Mouse (Mus musculus): ENCODE results near the gene Luc7l. TPM values are rescaled to one million over a fixed set of nuclear protein-coding genes. Genes with fewer than 3 reads are reported as not detected.
"Not testable (repeated sequence)": the region's sequence is repeated elsewhere in the genome, so short reads cannot be mapped to it uniquely, and the experiment has no call there.

The Luc7l gene
- polyA plus RNA-seq, 2 experiments = 101 to 126 TPM

DNA sequence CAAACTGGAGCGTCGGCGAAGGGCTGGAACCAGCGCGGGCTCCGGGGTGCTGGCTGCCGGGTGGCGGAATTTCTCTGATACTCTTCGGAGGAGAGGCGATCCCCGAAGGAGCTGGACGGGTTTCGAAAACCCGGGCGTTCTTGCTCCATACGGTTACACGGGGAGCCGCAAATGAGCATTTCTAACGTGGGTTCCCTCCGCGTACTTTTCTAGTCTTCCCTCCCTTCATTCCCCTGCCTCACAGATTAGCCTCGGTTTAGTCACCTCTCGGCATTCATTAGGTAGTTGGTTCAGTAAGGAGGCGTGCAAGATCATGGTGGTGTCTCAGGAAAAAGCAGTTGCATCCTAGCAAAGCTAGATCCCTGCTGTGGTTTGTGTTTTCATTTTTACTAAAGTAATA lies 703 bp downstream of the Luc7l start:
- Histone ChIP-seq H3K9me3 (ENCODE audit: control insufficient read depth, low read length) (no peaks in the 10 kb centered on the region), H3K27ac (replicated peaks; ENCODE audit: low read depth, low read length) (peak overlapping the region; percentile 99), H3K36me3 (ENCODE audit: control insufficient read depth, insufficient read depth, low read length) (peaks cover 25% of the 10 kb centered on the region), H3K4me1 (ENCODE audit: control insufficient read depth, insufficient read depth, low read length) (peaks cover 12% of the 10 kb centered on the region), H3K9ac (ENCODE audit: low read depth, low read length, severe bottlenecking) (peak overlapping the region; percentile 97), H3K4me2 (replicated peaks; ENCODE audit: low read depth, low read length, severe bottlenecking) (peak overlapping the region; percentile 56), H3K27me3 (ENCODE audit: control insufficient read depth, insufficient read depth, low read length) (no peaks in the 10 kb centered on the region), H3K4me3 (replicated peaks; ENCODE audit: low read length) (peak overlapping the region; percentile 93)
- under 1% methylated on average over 24 of the region's 24 CpGs for WGBS
- no peak for ATAC-seq (ENCODE audit: low FRiP score, low read depth)
- DNase-seq (ENCODE audit: low spot score) = no peak
- TF ChIP-seq POLR2A (IDR thresholded peaks at IDR 0.05; ENCODE audit: borderline replicate concordance, extremely low read depth, insufficient read depth, insufficient read length) = no peak

DNA sequence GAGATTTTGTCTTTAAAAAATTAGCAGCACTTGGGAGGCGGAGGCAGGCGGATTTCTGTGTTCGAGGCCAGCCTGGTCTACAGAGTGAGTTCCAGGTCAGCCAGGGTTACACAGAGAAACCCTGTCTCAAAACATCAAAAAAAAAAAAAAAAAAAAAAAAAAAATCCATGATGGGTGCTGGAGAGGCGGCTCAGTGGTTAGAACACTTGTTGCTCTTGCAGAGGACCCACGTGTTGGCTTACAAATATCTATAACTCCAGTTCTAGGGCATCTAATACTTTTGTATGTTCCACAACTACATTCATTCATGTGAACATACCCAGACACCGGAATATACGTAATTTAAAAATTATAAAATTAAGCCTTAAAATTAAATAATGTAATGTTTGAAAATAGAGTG lies 2.6 kb downstream of the Luc7l start:
- ATAC-seq (ENCODE audit: low FRiP score, low read depth) (no peak), DNase-seq (ENCODE audit: low spot score) (no peak)
- H3K36me3 ChIP-seq (ENCODE audit: control insufficient read depth, insufficient read depth, low read length) = peaks cover 43% of the 10 kb centered on the region
- no peak for TF ChIP-seq POLR2A (IDR thresholded peaks at IDR 0.05; ENCODE audit: borderline replicate concordance, extremely low read depth, insufficient read depth, insufficient read length)
- no peak overlapping the region for H3K27ac ChIP-seq (replicated peaks; ENCODE audit: low read depth, low read length)
- peaks cover 12% of the 10 kb centered on the region for H3K4me1 ChIP-seq (ENCODE audit: control insufficient read depth, insufficient read depth, low read length)
- H3K27me3 ChIP-seq (ENCODE audit: control insufficient read depth, insufficient read depth, low read length) = no peaks in the 10 kb centered on the region
- H3K4me3 ChIP-seq (replicated peaks; ENCODE audit: low read length) = no peak overlapping the region
- H3K9ac ChIP-seq (ENCODE audit: low read depth, low read length, severe bottlenecking) = no peak overlapping the region
- H3K4me2 ChIP-seq (replicated peaks; ENCODE audit: low read depth, low read length, severe bottlenecking) = no peak overlapping the region
- WGBS = 92% methylated on average over 7 of the region's 7 CpGs
- H3K9me3 ChIP-seq (ENCODE audit: control insufficient read depth, low read length) = no peaks in the 10 kb centered on the region

DNA sequence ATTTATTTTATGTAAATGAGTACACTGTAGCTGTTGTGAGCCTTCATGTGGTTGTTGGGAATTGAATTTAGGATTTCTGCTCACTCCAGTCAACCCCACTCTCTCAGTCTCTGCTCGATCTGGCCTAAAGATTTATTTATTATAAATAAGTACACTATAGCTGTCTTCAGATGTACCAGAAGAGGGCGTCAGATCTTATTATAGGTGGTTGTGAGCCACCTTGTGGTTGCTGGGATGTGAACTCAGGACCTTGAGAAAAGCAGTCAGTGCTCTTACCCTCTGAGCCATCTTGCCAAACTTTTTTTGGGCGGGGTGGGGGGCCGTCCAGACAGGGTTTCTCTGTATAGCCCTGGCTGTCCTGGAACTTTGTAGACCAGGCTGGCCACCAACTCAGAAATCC lies 9.1 kb downstream of the Luc7l start:
- WGBS = 88% methylated on average over 4 of the region's 4 CpGs
- peaks cover 92% of the 10 kb centered on the region for H3K36me3 ChIP-seq (ENCODE audit: control insufficient read depth, insufficient read depth, low read length)

DNA sequence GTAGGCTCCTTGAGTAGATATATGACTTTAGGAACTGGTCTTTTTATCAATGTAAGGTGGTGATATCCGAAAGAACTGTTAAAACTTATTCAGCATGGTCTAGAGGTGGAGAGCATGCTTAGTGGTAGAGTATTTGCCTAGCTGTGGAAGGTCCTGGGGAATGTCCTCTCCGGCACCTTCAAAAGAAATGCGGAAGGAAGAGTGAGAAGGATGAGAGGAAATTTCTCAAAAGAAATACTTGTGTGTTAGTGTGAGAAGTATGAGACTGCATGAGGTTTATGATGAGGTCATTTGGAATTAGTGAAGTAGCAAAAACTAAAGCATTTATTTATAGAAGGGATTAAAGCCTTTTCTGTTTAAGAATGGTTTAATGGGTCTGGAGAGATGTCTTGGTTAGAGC lies 9.7 kb downstream of the Luc7l start:
- Histone ChIP-seq H3K4me2 (replicated peaks; ENCODE audit: low read depth, low read length, severe bottlenecking) (no peak overlapping the region), H3K4me1 (ENCODE audit: control insufficient read depth, insufficient read depth, low read length) (no peaks in the 10 kb centered on the region), H3K4me3 (replicated peaks; ENCODE audit: low read length) (no peak overlapping the region), H3K36me3 (ENCODE audit: control insufficient read depth, insufficient read depth, low read length) (peaks cover 93% of the 10 kb centered on the region), H3K9ac (ENCODE audit: low read depth, low read length, severe bottlenecking) (no peak overlapping the region), H3K9me3 (ENCODE audit: control insufficient read depth, low read length) (no peaks in the 10 kb centered on the region), H3K27me3 (ENCODE audit: control insufficient read depth, insufficient read depth, low read length) (no peaks in the 10 kb centered on the region), H3K27ac (replicated peaks; ENCODE audit: low read depth, low read length) (no peak overlapping the region)
- 97% methylated on average over 3 of the region's 3 CpGs for WGBS
- ATAC-seq (ENCODE audit: low FRiP score, low read depth) (no peak), DNase-seq (ENCODE audit: low spot score) (no peak)
- no peak for TF ChIP-seq POLR2A (IDR thresholded peaks at IDR 0.05; ENCODE audit: borderline replicate concordance, extremely low read depth, insufficient read depth, insufficient read length)

More for the DNA sequence above, 9.1 kb downstream of the Luc7l start:
- no peaks in the 10 kb centered on the region for H3K27me3 ChIP-seq (ENCODE audit: control insufficient read depth, insufficient read depth, low read length)
- DNase-seq (ENCODE audit: low spot score) = no peak
- no peak overlapping the region for H3K27ac ChIP-seq (replicated peaks; ENCODE audit: low read depth, low read length)
- H3K4me2 ChIP-seq (replicated peaks; ENCODE audit: low read depth, low read length, severe bottlenecking) = no peak overlapping the region
- H3K4me1 ChIP-seq (ENCODE audit: control insufficient read depth, insufficient read depth, low read length) = no peaks in the 10 kb centered on the region
- no peak overlapping the region for H3K9ac ChIP-seq (ENCODE audit: low read depth, low read length, severe bottlenecking)
- no peak for TF ChIP-seq POLR2A (IDR thresholded peaks at IDR 0.05; ENCODE audit: borderline replicate concordance, extremely low read depth, insufficient read depth, insufficient read length)
- no peak overlapping the region for H3K4me3 ChIP-seq (replicated peaks; ENCODE audit: low read length)
- H3K9me3 ChIP-seq (ENCODE audit: control insufficient read depth, low read length) = no peaks in the 10 kb centered on the region
- no peak for ATAC-seq (ENCODE audit: low FRiP score, low read depth)

DNA sequence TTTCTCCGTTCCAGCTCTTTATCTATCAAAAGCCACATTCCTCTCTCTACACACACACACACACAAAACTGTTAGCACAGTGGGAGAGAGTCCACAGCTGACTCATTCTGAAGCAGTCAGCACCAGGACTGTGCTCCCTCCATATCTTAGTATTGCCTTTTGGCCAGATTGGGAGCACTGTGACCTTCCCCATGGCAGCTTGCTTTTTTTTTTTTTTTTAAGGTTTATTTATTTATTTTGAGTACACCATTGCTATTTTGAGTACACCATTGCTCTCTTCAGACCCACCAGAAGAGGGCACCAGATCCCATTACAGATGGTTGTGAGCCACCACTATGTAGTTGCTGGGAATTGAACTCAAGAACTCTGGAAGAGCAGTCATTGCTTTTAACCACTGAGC lies 16.2 kb downstream of the Luc7l start:
- WGBS = 100% methylated on average over 1 of the region's 1 CpGs
- no peak overlapping the region for H3K4me2 ChIP-seq (replicated peaks; ENCODE audit: low read depth, low read length, severe bottlenecking)
- DNase-seq (ENCODE audit: low spot score) (no peak), ATAC-seq (ENCODE audit: low FRiP score, low read depth) (no peak)
- no peak overlapping the region for H3K9ac ChIP-seq (ENCODE audit: low read depth, low read length, severe bottlenecking)
- peaks cover 85% of the 10 kb centered on the region for H3K36me3 ChIP-seq (ENCODE audit: control insufficient read depth, insufficient read depth, low read length)
- H3K27me3 ChIP-seq (ENCODE audit: control insufficient read depth, insufficient read depth, low read length) = no peaks in the 10 kb centered on the region
- TF ChIP-seq POLR2A (IDR thresholded peaks at IDR 0.05; ENCODE audit: borderline replicate concordance, extremely low read depth, insufficient read depth, insufficient read length) = no peak
- no peaks in the 10 kb centered on the region for H3K9me3 ChIP-seq (ENCODE audit: control insufficient read depth, low read length)
- H3K27ac ChIP-seq (replicated peaks; ENCODE audit: low read depth, low read length) = no peak overlapping the region
- no peak overlapping the region for H3K4me3 ChIP-seq (replicated peaks; ENCODE audit: low read length)
- no peaks in the 10 kb centered on the region for H3K4me1 ChIP-seq (ENCODE audit: control insufficient read depth, insufficient read depth, low read length)

DNA sequence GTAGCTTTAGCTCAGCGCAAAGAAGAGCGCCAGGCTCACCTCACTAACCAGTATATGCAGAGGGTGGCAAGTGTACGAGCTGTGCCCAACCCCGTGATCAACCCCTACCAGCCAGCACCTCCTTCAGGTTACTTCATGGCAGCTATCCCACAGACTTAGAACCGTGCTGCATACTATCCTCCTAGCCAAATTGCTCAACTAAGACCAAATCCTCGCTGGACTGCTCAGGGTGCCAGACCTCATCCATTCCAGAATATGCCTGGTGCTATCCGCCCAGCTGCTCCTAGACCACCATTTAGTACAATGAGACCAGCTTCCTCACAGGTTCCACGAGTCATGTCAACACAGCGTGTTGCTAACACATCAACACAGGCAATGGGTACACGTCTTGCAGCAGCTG lies 16.9 kb downstream of the Luc7l start:
- H3K36me3 ChIP-seq (ENCODE audit: control insufficient read depth, insufficient read depth, low read length) = peaks cover 83% of the 10 kb centered on the region
- not testable (repeated sequence) for H3K27me3 ChIP-seq (ENCODE audit: control insufficient read depth, insufficient read depth, low read length); H3K4me3 ChIP-seq (replicated peaks; ENCODE audit: low read length); H3K27ac ChIP-seq (replicated peaks; ENCODE audit: low read depth, low read length); DNase-seq (ENCODE audit: low spot score); H3K9me3 ChIP-seq (ENCODE audit: control insufficient read depth, low read length); H3K4me2 ChIP-seq (replicated peaks; ENCODE audit: low read depth, low read length, severe bottlenecking); ATAC-seq (ENCODE audit: low FRiP score, low read depth); H3K4me1 ChIP-seq (ENCODE audit: control insufficient read depth, insufficient read depth, low read length); H3K9ac ChIP-seq (ENCODE audit: low read depth, low read length, severe bottlenecking)
- WGBS = 93% methylated on average over 10 of the region's 10 CpGs

Data from limb, embryonic 14.5 days (tissue).